Mouse (Mus musculus) heart, embryonic 15.5 days (tissue): ENCODE data around the gene Ezh1. TPM values are rescaled to one million over a fixed set of nuclear protein-coding genes. Genes with fewer than 3 reads are reported as not detected.

ENCODE experiments used
- ATAC-seq: fragments of 200-750 bp; cut with Nextera tagmentation; replicated peaks from 2 replicates; pipeline ENCODE4 v1.8.0; 2017; ENCODE audit warnings: low read depth, moderate TSS enrichment; ENCODE audit not compliant: insufficient number of reproducible peaks, insufficient read depth, low FRiP score
- H3K27ac ChIP-seq: fragments of 300-500 bp; sonication (generic); 2 replicates; pipeline ENCODE4 v1.5.1; 2015; ENCODE audit warnings: mild to moderate bottlenecking, inconsistent platforms
- H3K27me3 ChIP-seq: fragments of 300-500 bp; sonication (generic); 2 replicates; pipeline ENCODE4 v1.6.1; 2015; ENCODE audit warnings: inconsistent platforms
- H3K36me3 ChIP-seq: fragments of 300-500 bp; sonication (generic); 2 replicates; pipeline ENCODE4 v1.6.1; 2015; ENCODE audit warnings: mild to moderate bottlenecking, inconsistent platforms
- H3K4me1 ChIP-seq: fragments of 300-500 bp; sonication (generic); replicated peaks from 2 replicates; pipeline ENCODE4 v1.6.1; 2015; ENCODE audit warnings: inconsistent platforms
- H3K4me2 ChIP-seq: fragments of 300-500 bp; sonication (generic); 2 replicates; pipeline ENCODE4 v1.6.1; 2015; ENCODE audit warnings: inconsistent platforms, mild to moderate bottlenecking, moderate library complexity
- H3K4me3 ChIP-seq: fragments of 300-500 bp; sonication (generic); 2 replicates; pipeline ENCODE4 v1.5.1; 2015; ENCODE audit warnings: mild to moderate bottlenecking, inconsistent platforms
- H3K9ac ChIP-seq: fragments of 300-500 bp; sonication (generic); 2 replicates; pipeline ENCODE4 v1.6.1; 2015; ENCODE audit warnings: mild to moderate bottlenecking, inconsistent platforms
- H3K9me3 ChIP-seq: fragments of 300-500 bp; sonication (generic); replicated peaks from 2 replicates; pipeline ENCODE4 v1.6.1; 2016; ENCODE audit warnings: inconsistent platforms
- WGBS: fragments of 180-500 bp; shearing (Covaris S2); methylation state at CpG from one replicate; pipeline ENCODE4 v1.1.7; 2015; ENCODE audit warnings: mixed read lengths; 5-methylcytosine and 5-hydroxymethylcytosine counted together
- polyA plus RNA-seq: library from polyadenylated mRNA; unstranded; fragments of >200 nt; fragmentation: Nextera tagmentation; extraction: Ambion mirVana; gene quantifications from 2 replicates; pipeline ENCODE4 v1.2.1, GENCODE M21; 2015

Ezh1 gene
- polyA plus RNA-seq: 13.3 and 15.0 TPM in 2 replicates

DNA sequence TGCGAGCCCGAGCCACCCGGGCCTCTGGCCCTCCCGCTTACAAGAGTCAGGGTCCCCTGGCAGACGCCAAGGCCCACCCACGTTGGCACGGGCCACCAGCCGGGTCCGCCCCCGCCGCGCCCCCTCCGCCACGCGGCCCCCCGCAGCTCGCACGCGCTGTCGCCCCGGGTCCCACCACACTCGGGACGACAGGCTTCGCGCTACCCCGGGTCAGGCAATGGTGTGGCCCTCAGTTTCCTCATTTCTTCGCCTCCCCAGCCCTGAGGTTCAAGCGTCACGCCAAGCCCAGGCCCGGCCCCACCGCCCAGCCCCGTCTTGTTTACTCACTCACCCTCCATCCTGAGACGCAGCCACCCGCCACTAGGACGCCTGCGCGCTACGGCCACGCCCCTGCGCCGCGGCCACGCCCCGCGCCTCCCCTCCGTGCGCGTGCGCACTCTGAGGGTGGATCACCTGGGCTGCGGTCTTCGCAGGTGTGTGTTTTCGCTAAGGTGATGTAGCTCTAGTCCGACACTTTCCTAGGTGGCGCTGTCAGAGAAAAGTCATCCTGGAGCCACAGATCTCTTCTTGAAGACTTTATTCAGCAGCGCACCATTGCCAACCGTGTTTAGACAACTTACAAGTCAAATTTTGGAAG, at the start of gene Ezh1:
Gene Ezh1 (minus strand): TSS at position 399 of the 637 bp plus-strand sequence.
- under 1% methylated on average over 55 of the region's 56 CpGs for WGBS
- Histone ChIP-seq H3K4me1 (peaks cover 22% of the 10 kb centered on the region), H3K9me3 (no peaks in the 10 kb centered on the region), H3K9ac (peak within 1 kb of the TSS; percentile 85), H3K4me2 (peak within 1 kb of the TSS; percentile 86), H3K36me3 (no peaks in the 10 kb centered on the region), H3K27me3 (no peaks in the 10 kb centered on the region), H3K4me3 (peak within 1 kb of the TSS; percentile 90), H3K27ac (peak within 1 kb of the TSS; percentile 80)
- peak; percentile 90 for ATAC-seq

DNA sequence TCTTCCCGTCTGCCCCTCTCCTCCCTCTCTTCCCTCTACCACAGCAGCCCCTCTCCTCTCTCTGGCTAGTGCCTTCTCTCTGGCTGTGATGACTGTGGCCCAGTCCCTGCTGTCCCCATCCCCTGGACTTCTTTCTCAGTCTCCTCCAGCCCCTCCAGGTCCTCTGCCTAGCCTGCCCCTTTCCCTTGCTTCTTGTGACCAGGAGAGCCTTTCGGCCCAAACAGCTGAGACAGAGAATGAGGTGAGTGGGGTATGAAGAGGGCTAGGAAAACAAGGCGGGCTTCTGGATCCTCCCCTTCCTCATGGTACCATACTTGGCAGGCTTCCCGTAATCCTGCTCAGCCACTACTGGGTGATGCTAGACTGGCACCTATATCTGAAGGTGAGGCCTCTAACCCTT, 49.0 kb upstream of the Ezh1 start:
- Histone ChIP-seq H3K9ac (no peak overlapping the region), H3K4me3 (no peak overlapping the region), H3K4me2 (no peak overlapping the region), H3K27ac (no peak overlapping the region), H3K36me3 (no peaks in the 10 kb centered on the region; the same call in 1 of the 2 replicates), H3K4me1 (peaks cover 26% of the 10 kb centered on the region), H3K9me3 (no peaks in the 10 kb centered on the region), H3K27me3 (peaks cover 3% of the 10 kb centered on the region; the same call in 1 of the 2 replicates)
- 69% methylated on average over 4 of the region's 4 CpGs for whole genome bisulfite sequencing
- ATAC-seq: no peak

DNA sequence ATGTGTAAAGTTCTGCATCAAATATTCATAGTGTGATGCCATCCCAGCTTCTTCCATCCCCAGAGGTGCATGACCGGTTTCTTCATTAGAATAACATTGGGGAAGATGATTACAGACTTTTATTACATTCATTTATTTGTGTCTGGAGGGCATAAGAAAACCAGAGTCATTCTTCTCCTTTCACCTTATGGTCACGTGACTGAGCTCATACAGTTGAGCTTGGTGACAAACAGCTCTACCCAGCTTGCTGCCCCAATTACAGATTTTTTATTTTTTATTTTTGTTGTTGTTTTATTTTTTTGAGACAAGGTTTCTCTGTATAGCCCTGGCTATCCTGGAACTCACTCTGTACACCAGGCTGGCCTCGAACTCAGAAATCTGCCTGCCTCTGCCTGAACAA, 46.2 kb upstream of the Ezh1 start:
- H3K4me1 ChIP-seq: peaks cover 20% of the 10 kb centered on the region
- H3K9ac ChIP-seq: no peak overlapping the region
- H3K4me3 ChIP-seq: no peak overlapping the region
- H3K36me3 ChIP-seq: no peaks in the 10 kb centered on the region; the same call in 1 of the 2 replicates
- 0 out of 2 replicates have a peak, but pooled peaks cover 4% of the 10 kb centered on the region for H3K27me3 ChIP-seq
- no peak overlapping the region for H3K27ac ChIP-seq
- H3K4me2 ChIP-seq: no peak overlapping the region
- ATAC-seq: no peak
- H3K9me3 ChIP-seq: no peaks in the 10 kb centered on the region
- 81% methylated on average over 3 of the region's 3 CpGs for WGBS

DNA sequence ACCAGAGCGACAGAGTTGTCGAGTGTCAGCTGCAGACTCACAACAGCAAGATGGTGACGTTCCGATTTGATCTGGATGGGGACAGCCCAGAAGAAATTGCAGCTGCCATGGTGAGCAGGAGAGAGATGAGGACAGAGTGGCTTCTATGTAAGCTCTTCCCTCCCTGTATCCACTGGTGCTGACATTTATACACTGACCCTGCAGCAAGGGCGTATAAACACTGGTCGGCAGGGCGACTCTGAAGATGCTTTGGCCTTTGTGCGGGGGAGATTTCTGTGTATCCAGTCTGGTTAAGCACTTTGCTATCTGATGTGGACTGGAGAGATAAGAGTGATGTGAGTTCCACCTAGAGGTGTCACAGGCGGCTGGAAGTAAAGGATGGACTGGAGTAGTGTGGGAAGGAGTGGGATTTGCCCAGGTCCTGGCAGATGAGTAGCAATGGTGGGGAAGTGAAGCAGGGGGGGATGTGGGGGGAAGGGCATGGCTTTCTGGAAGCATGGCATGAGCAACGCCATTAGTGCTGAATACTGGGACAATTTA, 43.4 kb upstream of the Ezh1 start:
- WGBS: 14% methylated on average over 10 of the region's 10 CpGs
- Histone ChIP-seq H3K36me3 (no peaks in the 10 kb centered on the region; the same call in 1 of the 2 replicates), H3K4me1 (peaks cover 14% of the 10 kb centered on the region), H3K9me3 (no peaks in the 10 kb centered on the region), H3K4me2 (no peak overlapping the region), H3K9ac (no peak overlapping the region), H3K4me3 (no peak overlapping the region), H3K27me3 (peaks cover 23% of the 10 kb centered on the region), H3K27ac (no peak overlapping the region)
- ATAC-seq: no peak

DNA sequence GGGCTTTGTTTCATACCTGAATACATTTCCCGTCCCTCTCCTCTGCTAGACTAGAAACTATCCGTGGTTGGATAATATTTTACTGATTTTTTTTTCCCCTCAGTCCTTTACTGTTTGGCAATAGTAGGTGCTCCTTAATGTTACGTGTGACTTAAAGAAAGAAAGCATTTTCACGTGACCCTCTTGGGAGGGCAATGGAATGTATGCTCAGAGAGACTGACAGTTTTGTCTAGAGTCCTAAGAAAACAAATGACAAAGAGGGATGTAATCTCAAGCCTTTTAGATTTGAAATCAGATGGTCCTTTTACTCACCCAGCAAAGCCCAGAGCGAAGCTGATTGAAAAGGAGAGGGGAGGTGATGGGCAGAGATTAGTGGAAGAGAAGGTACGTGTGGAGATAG, 39.6 kb upstream of the Ezh1 start:
- Histone ChIP-seq H3K4me2 (no peak overlapping the region), H3K4me1 (peaks cover 43% of the 10 kb centered on the region), H3K27me3 (peaks cover 50% of the 10 kb centered on the region), H3K36me3 (no peaks in the 10 kb centered on the region), H3K9me3 (no peaks in the 10 kb centered on the region), H3K4me3 (no peak overlapping the region), H3K27ac (no peak overlapping the region), H3K9ac (no peak overlapping the region)
- 36% methylated on average over 6 of the region's 6 CpGs for WGBS
- ATAC-seq: no peak

DNA sequence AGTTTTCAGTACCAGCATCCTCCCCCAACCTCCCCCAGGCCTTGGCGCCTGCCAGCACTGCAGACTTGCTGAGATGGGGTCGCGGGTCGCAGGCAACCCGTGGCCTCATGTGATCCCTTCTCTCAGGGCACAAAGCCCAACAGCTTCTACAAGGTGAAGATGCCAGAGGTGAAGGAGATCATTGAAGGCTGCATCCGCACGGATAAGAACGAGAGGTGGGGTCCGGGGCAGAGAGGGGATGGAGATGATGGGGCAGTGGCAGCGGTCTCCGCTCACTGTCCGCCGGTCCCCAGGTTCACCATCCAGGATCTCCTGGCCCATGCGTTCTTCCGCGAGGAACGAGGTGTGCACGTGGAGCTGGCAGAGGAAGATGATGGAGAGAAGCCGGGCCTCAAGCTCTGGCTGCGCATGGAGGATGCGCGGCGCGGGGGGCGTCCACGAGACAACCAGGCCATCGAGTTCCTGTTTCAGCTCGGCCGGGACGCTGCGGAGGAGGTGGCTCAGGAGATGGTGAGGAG, 38.8 kb upstream of the Ezh1 start:
- Histone ChIP-seq H3K27me3 (peaks cover 50% of the 10 kb centered on the region), H3K36me3 (no peaks in the 10 kb centered on the region), H3K4me2 (peak overlapping the region; percentile 50), H3K9me3 (no peaks in the 10 kb centered on the region), H3K4me1 (peaks cover 50% of the 10 kb centered on the region), H3K27ac (no peak overlapping the region), H3K4me3 (peak overlapping the region; percentile 26), H3K9ac (0 out of 2 replicates have a peak overlapping the region, but pooled peaks have one; percentile 15)
- ATAC-seq: no peak
- 7% methylated on average over 31 of the region's 31 CpGs for whole genome bisulfite sequencing

DNA sequence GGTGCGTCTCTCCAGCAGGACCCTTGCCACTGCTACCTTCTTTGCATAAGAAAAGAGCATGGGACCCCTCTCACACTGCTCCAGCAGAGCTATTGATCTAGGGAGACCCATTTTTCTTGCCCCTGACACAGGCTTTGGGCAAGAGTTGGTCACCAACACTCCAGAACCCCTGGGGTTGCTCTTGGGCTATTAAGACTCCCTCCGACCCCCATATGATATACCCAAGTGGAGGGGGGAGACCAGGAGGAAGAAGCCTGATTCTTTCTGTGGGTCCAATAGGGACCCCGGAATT, 37.7 kb upstream of the Ezh1 start:
- Histone ChIP-seq H3K4me1 (peaks cover 54% of the 10 kb centered on the region), H3K27ac (no peak overlapping the region), H3K9ac (no peak overlapping the region), H3K4me3 (peak overlapping the region; percentile 10; the same call in 1 of the 2 replicates), H3K27me3 (peaks cover 48% of the 10 kb centered on the region), H3K9me3 (no peaks in the 10 kb centered on the region), H3K36me3 (no peaks in the 10 kb centered on the region), H3K4me2 (no peak overlapping the region; the same call in 1 of the 2 replicates)
- 22% methylated on average over 3 of the region's 3 CpGs for WGBS
- ATAC-seq: no peak

DNA sequence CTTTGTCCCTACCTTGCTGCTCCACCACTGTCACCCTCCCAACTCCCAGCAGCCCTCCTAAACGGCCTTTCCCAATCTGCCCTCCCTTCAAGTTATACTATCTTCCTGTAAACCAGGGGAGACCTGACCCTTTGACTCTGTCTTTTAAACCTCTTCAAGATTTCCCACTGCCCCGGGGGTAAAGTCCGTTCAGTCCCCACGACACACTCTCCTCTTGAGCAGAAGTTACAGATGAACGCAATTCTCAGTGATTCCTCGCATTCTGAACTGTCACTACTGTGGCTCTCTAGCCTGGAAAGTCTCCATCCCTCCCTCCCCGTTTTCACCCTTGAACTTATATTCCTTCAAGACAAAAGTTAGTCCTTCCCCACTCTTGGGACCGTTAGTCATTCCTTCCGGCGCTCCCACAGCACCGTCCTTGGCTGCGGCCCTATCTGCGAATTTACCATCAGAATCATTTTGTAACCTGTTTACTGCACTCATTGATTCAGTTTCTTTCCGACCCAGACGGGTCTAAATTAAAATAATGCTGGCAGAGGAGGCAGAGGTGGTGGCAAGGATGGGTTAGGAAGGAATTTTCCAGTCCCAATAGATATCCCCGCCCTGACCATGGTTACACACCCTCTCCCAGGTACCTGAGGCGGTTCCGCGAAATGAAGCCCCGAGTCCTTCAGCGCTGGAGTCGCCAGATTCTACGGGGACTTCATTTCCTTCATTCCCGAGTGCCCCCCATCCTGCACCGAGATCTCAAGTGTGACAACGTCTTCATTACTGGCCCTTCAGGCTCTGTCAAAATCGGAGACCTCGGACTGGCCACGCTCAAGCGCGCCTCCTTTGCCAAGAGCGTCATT, 37.1 kb upstream of the Ezh1 start:
- no peaks in the 10 kb centered on the region for H3K9me3 ChIP-seq
- WGBS: 12% methylated on average over 32 of the region's 32 CpGs
- peaks cover 46% of the 10 kb centered on the region for H3K27me3 ChIP-seq
- peak overlapping the region; percentile 36 for H3K4me3 ChIP-seq
- no peak overlapping the region for H3K27ac ChIP-seq
- H3K4me2 ChIP-seq: peak overlapping the region; percentile 97
- H3K4me1 ChIP-seq: peaks cover 60% of the 10 kb centered on the region
- no peaks in the 10 kb centered on the region for H3K36me3 ChIP-seq
- ATAC-seq: no peak
- H3K9ac ChIP-seq: no peak overlapping the region

DNA sequence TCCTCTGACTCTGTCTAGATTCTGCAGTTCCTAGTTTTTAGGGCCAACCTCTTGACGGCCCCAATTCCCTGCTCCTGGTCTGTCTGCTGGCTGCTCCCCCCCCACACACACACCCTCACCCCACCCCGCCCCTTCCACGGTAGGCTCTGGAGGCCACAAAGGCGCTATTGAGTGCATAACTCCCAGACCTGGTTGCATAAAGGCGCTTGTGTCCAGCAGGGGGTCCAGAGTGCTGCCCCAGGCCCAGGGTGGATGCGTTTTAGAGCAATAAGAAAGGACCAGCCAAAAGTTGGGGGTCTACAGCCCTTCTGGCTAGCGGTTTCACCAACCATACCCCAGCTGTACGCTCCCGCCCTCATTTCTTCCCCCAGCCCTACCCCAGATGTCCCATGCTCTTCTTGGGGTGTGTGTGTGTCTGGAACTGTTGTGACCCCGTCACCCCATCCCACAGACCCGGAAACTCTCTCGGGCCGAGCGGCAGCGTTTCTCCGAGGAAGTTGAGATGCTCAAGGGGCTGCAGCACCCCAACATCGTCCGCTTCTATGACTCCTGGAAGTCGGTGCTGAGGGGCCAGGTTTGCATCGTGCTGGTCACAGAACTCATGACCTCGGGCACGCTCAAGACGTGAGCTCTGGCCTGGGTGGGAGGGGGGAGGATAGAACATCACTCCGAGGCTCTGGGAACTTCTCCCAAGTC, 36.2 kb upstream of the Ezh1 start:
- H3K4me1 ChIP-seq: peaks cover 64% of the 10 kb centered on the region
- 0 out of 2 replicates have a peak, but pooled peaks cover 4% of the 10 kb centered on the region for H3K36me3 ChIP-seq
- no peak overlapping the region for H3K27ac ChIP-seq
- peak overlapping the region; percentile 97 for H3K4me2 ChIP-seq
- peak overlapping the region; percentile 16; the same call in 1 of the 2 replicates for H3K9ac ChIP-seq
- no peak for ATAC-seq
- H3K27me3 ChIP-seq: peaks cover 46% of the 10 kb centered on the region
- 4% methylated on average over 24 of the region's 24 CpGs for WGBS
- no peaks in the 10 kb centered on the region for H3K9me3 ChIP-seq
- H3K4me3 ChIP-seq: peak overlapping the region; percentile 36

DNA sequence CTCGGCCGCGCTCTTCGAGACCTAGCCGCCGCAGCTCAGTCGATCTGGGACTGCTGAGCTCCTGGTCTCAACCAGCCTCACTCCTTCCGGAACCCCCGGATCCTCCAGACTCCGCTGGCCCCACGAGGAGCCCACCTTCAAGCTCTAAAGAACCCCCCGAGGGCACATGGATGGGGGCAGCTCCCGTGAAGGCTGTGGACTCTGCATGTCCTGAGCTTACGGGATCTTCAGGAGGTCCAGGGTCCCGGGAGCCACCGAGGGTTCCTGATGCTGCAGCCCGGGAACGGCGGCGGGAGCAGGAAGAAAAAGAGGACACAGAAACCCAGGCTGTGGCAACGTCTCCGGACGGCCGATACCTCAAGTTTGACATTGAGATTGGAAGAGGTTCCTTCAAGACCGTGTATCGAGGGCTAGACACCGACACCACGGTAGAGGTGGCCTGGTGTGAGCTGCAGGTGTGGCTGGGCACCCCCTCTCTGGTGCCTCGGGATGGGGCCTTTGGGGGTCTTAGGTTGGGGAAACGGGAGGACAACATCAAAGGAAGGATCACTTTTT, 34.6 kb upstream of the Ezh1 start:
- Histone ChIP-seq H3K27ac (peak overlapping the region; percentile 82), H3K4me1 (peaks cover 73% of the 10 kb centered on the region), H3K4me3 (peak overlapping the region; percentile 65), H3K4me2 (peak overlapping the region; percentile 97), H3K9me3 (no peaks in the 10 kb centered on the region), H3K9ac (peak overlapping the region; percentile 73), H3K36me3 (0 out of 2 replicates have a peak, but pooled peaks cover 4% of the 10 kb centered on the region), H3K27me3 (peaks cover 37% of the 10 kb centered on the region)
- no peak for ATAC-seq
- 2% methylated on average over 30 of the region's 30 CpGs for WGBS
